25 mouse cellular contexts compared by ENCODE assay signal in the genomic region with DNA sequence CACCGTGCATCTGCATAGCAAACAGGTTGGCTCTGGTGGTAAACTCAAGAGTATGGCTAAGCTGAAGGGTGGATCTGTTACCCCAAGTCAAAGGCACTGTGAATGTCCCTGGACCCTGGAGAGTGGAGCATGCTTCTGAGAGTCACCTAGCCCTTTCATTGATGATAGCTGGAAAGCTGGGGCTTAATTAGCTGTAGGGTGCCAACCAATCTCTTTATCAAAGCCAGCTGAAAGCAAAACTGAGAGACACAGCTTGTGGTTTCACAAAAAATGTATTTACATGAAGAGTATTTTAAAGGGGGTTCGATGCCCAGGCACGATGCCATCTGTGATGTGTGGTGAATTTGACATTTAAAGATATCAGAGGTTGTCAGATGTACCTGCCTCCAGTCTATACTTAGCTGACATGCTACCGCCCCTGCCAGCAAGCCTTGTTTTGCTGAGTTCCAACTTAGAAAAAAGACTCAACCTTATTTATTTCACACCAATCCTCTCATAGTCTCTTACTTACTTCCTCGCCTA.
DNase-seq lines count a peak whose midpoint lies in the region; ATAC-seq and TF ChIP-seq lines count a peak whose summit lies in the region.
"Had no signal": no experiment of that assay in that cellular context is flagged by ENCODE, and none has a peak within 500 bp of the region (broad histone marks: within the 10 kb centered on the region; RNA-seq: fewer than 3 reads in every experiment).

No protein-coding gene starts in this region.

- H3K36me3 ChIP-seq in macrophage (ENCODE audit: inconsistent target), result no peaks in the 10 kb centered on the region
- H3K36me3 ChIP-seq: embryonic facial prominence, embryonic 12.5 days; embryonic facial prominence, embryonic 15.5 days; forebrain, embryonic 12.5 days; forebrain, embryonic 15.5 days; hindbrain, embryonic 10.5 days; hindbrain, embryonic 13.5 days had no signal

- peaks cover 100% of the 10 kb centered on the region for H3K79me2 ChIP-seq in macrophage (ENCODE audit: inconsistent target)

- peak; percentile 62 for DNase-seq in CD4-positive helper T cell, adult 2 months (ENCODE audit: low read depth, low spot score)
- DNase-seq in thymus, postnatal 25 days, result no peak
- DNase-seq in heart, postnatal 14 days, result no peak
- DNase-seq in embryo, embryonic 10.5 days (ENCODE audit: low spot score), result no peak
- DNase-seq: adrenal gland, adult 8-10 months; adrenal gland, postnatal 25 days; cerebellum, adult 18-20 months; cerebellum, adult 9-10 months; cerebellum, postnatal 14 days; gastrocnemius, postnatal 25 days; heart, adult 18-20 months; heart, postnatal 36 days; kidney, adult 11 months had no signal

- TF ChIP-seq POLR2A in embryonic fibroblast, embryonic 13.5 days (IDR thresholded peaks at IDR 0.05; ENCODE audit: low read depth, low read length), result no peak

- 87% methylated on average over 5 of the region's 5 CpGs for WGBS in macrophage (ENCODE audit: missing documents)

- intact Hi-C loops in heart, postnatal 14 days (cut with DNase I), result no loop called here

- H3K27ac ChIP-seq in embryonic fibroblast, embryonic 13.5 days (ENCODE audit: insufficient read depth, low read length), result peak overlapping the region; percentile 73
- peak overlapping the region; percentile 8 for H3K27ac ChIP-seq in macrophage
- H3K27ac ChIP-seq: embryonic facial prominence, embryonic 12.5 days; embryonic facial prominence, embryonic 15.5 days; forebrain, embryonic 12.5 days; forebrain, embryonic 15.5 days; hindbrain, embryonic 10.5 days; hindbrain, embryonic 13.5 days had no signal

- H3K4me1 ChIP-seq in embryonic fibroblast, embryonic 13.5 days (ENCODE audit: control insufficient read depth, insufficient read depth, low read length), result peaks cover 40% of the 10 kb centered on the region

- no peak for TF ChIP-seq CTCF in embryonic fibroblast, embryonic 13.5 days (IDR thresholded peaks at IDR 0.05; ENCODE audit: borderline replicate concordance, insufficient read depth, low read length)

- peak; percentile 38 for ATAC-seq in CD4-positive, CD25-positive, alpha-beta regulatory T cell, adult 4 months
- ATAC-seq in cerebellum, adult (ENCODE audit: insufficient number of reproducible peaks, low FRiP score, low TSS enrichment), result no peak
- ATAC-seq: forebrain, embryonic 15.5 days; hindbrain, embryonic 16.5 days had no signal

- H3K4me3 ChIP-seq in embryonic fibroblast, embryonic 13.5 days (ENCODE audit: insufficient read depth, low read length), result no peak overlapping the region
- H3K4me3 ChIP-seq in macrophage (ENCODE audit: inconsistent target), result no peak overlapping the region
- H3K4me3 ChIP-seq: embryonic facial prominence, embryonic 12.5 days; embryonic facial prominence, embryonic 15.5 days; erythroblast, embryonic 14.5 days; forebrain, embryonic 12.5 days; forebrain, embryonic 15.5 days; hindbrain, embryonic 10.5 days; hindbrain, embryonic 13.5 days had no signal
